Mouse (Mus musculus) heart, postnatal 0 days (tissue): ENCODE data around the gene Klrg1. TPM values are rescaled to one million over a fixed set of nuclear protein-coding genes. Genes with fewer than 3 reads are reported as not detected.

ENCODE experiments used
- ATAC-seq: fragments of 200-750 bp; cut with Nextera tagmentation; 2 replicates; pipeline ENCODE4 v1.8.0; 2017; ENCODE audit warnings: low read depth, moderate number of reproducible peaks, moderate library complexity; ENCODE audit not compliant: insufficient read depth
- DNase-seq: peaks from one replicate; pipeline ENCODE4 v3.0.0-alpha.2; 2016; ENCODE audit warnings: low spot score
- H3K27ac ChIP-seq: fragments of 300-500 bp; sonication (generic); 2 replicates; pipeline ENCODE4 v1.5.1; 2014; ENCODE audit warnings: low read depth, mild to moderate bottlenecking
- H3K27me3 ChIP-seq: fragments of 300-500 bp; sonication (generic); 2 replicates; pipeline ENCODE4 v1.6.1; 2014; ENCODE audit warnings: low read length, mixed read lengths; ENCODE audit not compliant: control insufficient read depth, insufficient read depth
- H3K36me3 ChIP-seq: fragments of 300-500 bp; sonication (generic); replicated peaks from 2 replicates; pipeline ENCODE4 v1.6.1; 2014; ENCODE audit warnings: low read length, mixed read lengths; ENCODE audit not compliant: control insufficient read depth, insufficient read depth
- H3K4me1 ChIP-seq: fragments of 300-500 bp; sonication (generic); 2 replicates; pipeline ENCODE4 v1.6.1; 2014; ENCODE audit warnings: antibody characterized with exemption; ENCODE audit not compliant: control insufficient read depth, insufficient read depth
- H3K4me2 ChIP-seq: fragments of 300-500 bp; sonication (generic); 2 replicates; pipeline ENCODE4 v1.6.1; 2014; ENCODE audit warnings: low read depth, mild to moderate bottlenecking, low read length, moderate library complexity
- H3K4me3 ChIP-seq: fragments of 300-500 bp; sonication (generic); 2 replicates; pipeline ENCODE4 v1.5.1; 2014; ENCODE audit warnings: low read depth, low read length
- H3K9ac ChIP-seq: fragments of 300-500 bp; sonication (generic); replicated peaks from 2 replicates; pipeline ENCODE4 v1.6.1; 2014; ENCODE audit warnings: low read depth, low read length, mixed read lengths
- H3K9me3 ChIP-seq: fragments of 300-500 bp; sonication (generic); replicated peaks from 2 replicates; pipeline ENCODE4 v1.6.1; 2016; ENCODE audit warnings: low read length; ENCODE audit not compliant: control insufficient read depth
- CTCF ChIP-seq: IDR thresholded peaks from 2 replicates; pipeline ENCODE4 v1.5.1; 2016; ENCODE audit warnings: antibody characterized with exemption, control low read depth, low read depth
- EP300 ChIP-seq: IDR thresholded peaks from 2 replicates; pipeline ENCODE4 v1.6.1; 2016; ENCODE audit warnings: antibody characterized with exemption, low read depth
- WGBS: fragments of 180-500 bp; shearing (Covaris S2); extraction: QIAGEN DNeasy Blood & Tissue Kit; methylation state at CpG from one replicate; pipeline ENCODE4 v1.1.7; 2014; 5-methylcytosine and 5-hydroxymethylcytosine counted together
- polyA plus RNA-seq: library from polyadenylated mRNA; unstranded; fragments of >200 nt; fragmentation: Nextera tagmentation; extraction: Ambion mirVana; gene quantifications from 2 replicates; pipeline ENCODE4 v1.2.1, GENCODE M21; 2015
- total RNA-seq: library from RNA; depleted of rRNA; stranded (reverse); fragments of >200 nt; gene quantifications from 2 replicates; pipeline ENCODE4 v1.2.3, GENCODE M21; 2014; ENCODE audit warnings: low replicate concordance; rRNA removed

Klrg1 gene
- total RNA-seq: not detected in 2 replicates
- polyA plus RNA-seq: not detected in 2 replicates

- WGBS: 70% methylated on average over 6 of the region's 6 CpGs
Measured at GRCm38 (mm10) chr6:122282782-122283181, at the start of gene Klrg1. Gene Klrg1 (minus strand): TSS chr6:122282882.

DNA sequence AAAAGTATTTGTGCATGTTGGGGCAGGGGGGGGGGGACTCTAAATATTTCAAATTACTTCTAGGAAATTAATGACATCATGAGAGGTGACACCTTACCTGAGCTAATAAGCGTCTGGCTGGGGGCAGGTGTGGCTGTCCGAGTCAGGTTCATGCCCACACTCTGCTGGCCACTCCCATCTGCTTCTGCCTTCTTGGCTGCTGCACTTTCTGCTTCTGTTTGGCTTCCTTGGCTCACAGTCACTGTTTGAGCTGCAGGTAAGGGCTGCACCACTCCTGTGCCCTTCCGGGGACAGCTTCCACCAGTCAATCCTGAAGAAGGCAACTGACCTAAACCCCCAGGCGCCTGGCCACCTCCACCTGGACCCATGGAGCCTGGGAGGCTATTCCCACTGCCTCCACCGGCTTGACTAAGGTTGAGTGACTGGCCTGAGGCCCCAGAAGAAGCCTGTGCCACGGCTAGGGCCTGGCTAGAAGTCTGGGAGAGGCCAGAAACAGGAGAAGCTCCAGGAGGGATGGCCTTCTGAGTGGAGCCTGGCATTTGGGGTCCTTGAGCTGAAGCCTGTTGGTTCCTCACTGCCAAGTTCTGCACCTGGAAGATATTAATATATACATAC is 42.8 kb upstream of the Klrg1 start:
- no peak overlapping the region for H3K27ac ChIP-seq
- H3K36me3 ChIP-seq: peaks cover 42% of the 10 kb centered on the region

More at GRCm38 (mm10) chr6:122282782-122283181, at the start of gene Klrg1:
- Histone ChIP-seq H3K4me2 (no peak within 1 kb of the TSS), H3K36me3 (no peaks in the 10 kb centered on the region), H3K27me3 (no peaks in the 10 kb centered on the region), H3K9me3 (no peaks in the 10 kb centered on the region), H3K9ac (no peak within 1 kb of the TSS), H3K4me3 (no peak within 1 kb of the TSS), H3K4me1 (no peaks in the 10 kb centered on the region), H3K27ac (no peak within 1 kb of the TSS)
- DNase-seq (no peak), ATAC-seq (no peak)
- TF ChIP-seq EP300: no peak
- TF ChIP-seq CTCF: no peak

GRCm38 (mm10) chr6:122318726-122319125 is 36.0 kb upstream of the Klrg1 start:
- no peak overlapping the region for H3K9ac ChIP-seq
- DNase-seq (no peak), ATAC-seq (no peak)
- WGBS: 85% methylated on average over 1 of the region's 1 CpGs
- no peaks in the 10 kb centered on the region for H3K27me3 ChIP-seq
- no peak overlapping the region for H3K4me3 ChIP-seq
- H3K4me1 ChIP-seq: no peaks in the 10 kb centered on the region
- TF ChIP-seq EP300 (no peak), CTCF (no peak)
- H3K9me3 ChIP-seq: no peaks in the 10 kb centered on the region
- H3K27ac ChIP-seq: no peak overlapping the region
- peaks cover 91% of the 10 kb centered on the region for H3K36me3 ChIP-seq
- H3K4me2 ChIP-seq: no peak overlapping the region

More for the DNA sequence above, 42.8 kb upstream of the Klrg1 start:
- H3K4me2 ChIP-seq: no peak overlapping the region
- WGBS: 88% methylated on average over 6 of the region's 6 CpGs
- H3K4me1 ChIP-seq: no peaks in the 10 kb centered on the region
- H3K27me3 ChIP-seq: no peaks in the 10 kb centered on the region
- H3K4me3 ChIP-seq: no peak overlapping the region
- no peak for TF ChIP-seq CTCF
- TF ChIP-seq EP300: no peak
- ATAC-seq: no peak
- no peaks in the 10 kb centered on the region for H3K9me3 ChIP-seq
- DNase-seq: no peak
- no peak overlapping the region for H3K9ac ChIP-seq

DNA sequence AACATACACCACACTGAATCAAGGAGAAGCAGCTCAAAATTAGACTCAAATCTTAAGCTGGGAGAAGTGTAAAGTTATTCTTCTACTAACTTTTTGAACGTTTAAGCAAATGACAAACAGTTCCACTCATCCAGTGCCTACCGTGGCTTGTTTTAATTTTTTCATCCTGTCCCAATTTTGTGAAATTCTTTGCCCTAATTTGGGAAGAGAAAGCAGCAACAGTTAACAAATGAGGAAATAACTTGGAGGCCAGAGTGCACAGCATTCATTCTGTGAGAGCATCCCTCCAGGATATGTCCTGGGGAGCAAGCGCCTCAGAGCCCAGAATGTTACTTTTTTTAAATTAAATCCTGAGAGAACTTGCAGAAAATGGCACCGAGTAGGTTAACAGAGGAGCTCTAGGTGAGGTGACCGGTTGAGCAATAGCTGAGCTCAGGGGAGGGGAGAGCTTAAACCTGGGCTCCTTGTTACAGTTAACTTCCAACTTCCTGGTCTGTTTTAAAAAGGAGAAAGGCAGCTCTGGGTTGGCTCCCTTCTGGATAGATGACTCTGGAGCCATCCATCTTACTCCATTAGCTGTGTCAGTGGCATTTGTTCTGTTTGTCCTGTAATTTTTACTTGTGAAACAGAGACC is 27.6 kb upstream of the Klrg1 start:
- WGBS: 56% methylated on average over 5 of the region's 5 CpGs
- TF ChIP-seq EP300: no peak
- no peak for TF ChIP-seq CTCF
- no peaks in the 10 kb centered on the region for H3K9me3 ChIP-seq
- H3K27ac ChIP-seq: no peak overlapping the region; the same call in 1 of the 2 replicates
- peaks cover 14% of the 10 kb centered on the region for H3K4me1 ChIP-seq
- H3K9ac ChIP-seq: peak overlapping the region; percentile 95; the same call in 1 of the 2 replicates
- no peak for DNase-seq
- peak overlapping the region; percentile 98 for H3K4me3 ChIP-seq
- peaks cover 26% of the 10 kb centered on the region for H3K36me3 ChIP-seq
- no peaks in the 10 kb centered on the region for H3K27me3 ChIP-seq
- peak overlapping the region; percentile 98 for H3K4me2 ChIP-seq
- no peak for ATAC-seq

- Histone ChIP-seq H3K4me1 (peaks cover 14% of the 10 kb centered on the region), H3K27ac (peak overlapping the region; percentile 81; the same call in 1 of the 2 replicates), H3K9ac (peak overlapping the region; percentile 95), H3K9me3 (no peaks in the 10 kb centered on the region), H3K4me3 (peak overlapping the region; percentile 98), H3K4me2 (peak overlapping the region; percentile 98), H3K27me3 (no peaks in the 10 kb centered on the region), H3K36me3 (peaks cover 18% of the 10 kb centered on the region)
- 3% methylated on average over 11 of the region's 11 CpGs for WGBS
- TF ChIP-seq CTCF: no peak
- no peak for TF ChIP-seq EP300
- ATAC-seq: no peak
- DNase-seq: no peak
Measured at GRCm38 (mm10) chr6:122309446-122309960, 26.8 kb upstream of the Klrg1 start.
